Mouse (Mus musculus) bone marrow macrophage, adult 2 months (primary cell): ENCODE measurements at regions not wholly inside any gene's neighbourhood (a gene's known extent, or its start where the extent isn't known, plus 50 kb on each side); places are given as distances from the start of the nearest gene placed in this dataset.

Experiments used
- H3K27ac ChIP-seq: 2 replicates; pipeline ENCODE4 v1.5.1; 2012; ENCODE audit warnings: low read depth, low read length; ENCODE audit not compliant: insufficient read depth
- H3K4me1 ChIP-seq: 2 replicates; pipeline ENCODE4 v1.6.1; 2012; ENCODE audit warnings: low read length; ENCODE audit not compliant: control insufficient read depth, insufficient read depth
- H3K4me3 ChIP-seq: 2 replicates; pipeline ENCODE4 v1.5.1; 2012; ENCODE audit warnings: mild to moderate bottlenecking, low read length, moderate library complexity; ENCODE audit not compliant: insufficient read depth
- CTCF ChIP-seq: IDR thresholded peaks from 2 replicates; pipeline ENCODE4 v1.5.1; 2012; ENCODE audit warnings: low read depth, mild to moderate bottlenecking, low read length, moderate library complexity
- POLR2A ChIP-seq: IDR thresholded peaks from 2 replicates; pipeline ENCODE4 v1.6.1; 2012; ENCODE audit warnings: mild to moderate bottlenecking, low read depth, low read length, borderline replicate concordance

- Histone ChIP-seq H3K4me3 (no peak overlapping the region), H3K27ac (no peak overlapping the region), H3K4me1 (no peaks in the 10 kb centered on the region)
- TF ChIP-seq CTCF: no peak
- no peak for TF ChIP-seq POLR2A
Measured at GRCm38 (mm10) chr15:64480625-64481024, 336.9 kb upstream of the Gm21798 start.

- Histone ChIP-seq H3K4me1 (no peaks in the 10 kb centered on the region), H3K27ac (no peak overlapping the region), H3K4me3 (no peak overlapping the region)
- no peak for TF ChIP-seq POLR2A
- TF ChIP-seq CTCF: no peak
Measured at GRCm38 (mm10) chr15:64481226-64481625, 336.3 kb upstream of the Gm21798 start.

- no peaks in the 10 kb centered on the region for H3K4me1 ChIP-seq
- H3K4me3 ChIP-seq: no peak overlapping the region
- no peak overlapping the region for H3K27ac ChIP-seq
- TF ChIP-seq POLR2A (no peak), CTCF (no peak)
Measured at GRCm38 (mm10) chr15:64482960-64483359, 334.5 kb upstream of the Gm21798 start.

GRCm38 (mm10) chr15:64487801-64488200 lies 329.7 kb upstream of the Gm21798 start:
- TF ChIP-seq POLR2A (no peak), CTCF (no peak)
- H3K27ac ChIP-seq: no peak overlapping the region
- no peaks in the 10 kb centered on the region for H3K4me1 ChIP-seq
- no peak overlapping the region for H3K4me3 ChIP-seq

- Histone ChIP-seq H3K4me1 (no peaks in the 10 kb centered on the region), H3K27ac (no peak overlapping the region), H3K4me3 (no peak overlapping the region)
- no peak for TF ChIP-seq POLR2A
- no peak for TF ChIP-seq CTCF
Measured at GRCm38 (mm10) chr15:64500783-64501182, 316.7 kb upstream of the Gm21798 start.

GRCm38 (mm10) chr15:64501479-64501878 lies 316.0 kb upstream of the Gm21798 start:
- Histone ChIP-seq H3K4me1 (no peaks in the 10 kb centered on the region), H3K4me3 (no peak overlapping the region), H3K27ac (no peak overlapping the region)
- TF ChIP-seq CTCF: no peak
- no peak for TF ChIP-seq POLR2A

- H3K4me1 ChIP-seq: no peaks in the 10 kb centered on the region
Measured at GRCm38 (mm10) chr15:64504751-64505150, 312.7 kb upstream of the Gm21798 start.

GRCm38 (mm10) chr15:64510649-64511048 lies 306.8 kb upstream of the Gm21798 start:
- TF ChIP-seq CTCF: no peak
- TF ChIP-seq POLR2A: no peak
- H3K4me1 ChIP-seq: no peaks in the 10 kb centered on the region
- no peak overlapping the region for H3K4me3 ChIP-seq
- no peak overlapping the region for H3K27ac ChIP-seq

More at GRCm38 (mm10) chr15:64504751-64505150, 312.7 kb upstream of the Gm21798 start:
- H3K27ac ChIP-seq: no peak overlapping the region
- no peak for TF ChIP-seq POLR2A
- TF ChIP-seq CTCF: no peak
- no peak overlapping the region for H3K4me3 ChIP-seq

- Histone ChIP-seq H3K4me1 (no peaks in the 10 kb centered on the region), H3K4me3 (no peak overlapping the region), H3K27ac (no peak overlapping the region)
- TF ChIP-seq CTCF (no peak), POLR2A (no peak)
Measured at GRCm38 (mm10) chr15:64511176-64511575, 306.3 kb upstream of the Gm21798 start.

- Histone ChIP-seq H3K4me3 (no peak overlapping the region), H3K4me1 (no peaks in the 10 kb centered on the region), H3K27ac (no peak overlapping the region)
- TF ChIP-seq POLR2A (no peak), CTCF (no peak)
Measured at GRCm38 (mm10) chr15:64512615-64513014, 304.9 kb upstream of the Gm21798 start.

- Histone ChIP-seq H3K4me1 (no peaks in the 10 kb centered on the region), H3K27ac (no peak overlapping the region), H3K4me3 (no peak overlapping the region)
- TF ChIP-seq CTCF: no peak
- TF ChIP-seq POLR2A: no peak
Measured at GRCm38 (mm10) chr15:64513501-64514097, 303.9 kb upstream of the Gm21798 start.

GRCm38 (mm10) chr15:64515179-64515578 lies 302.3 kb upstream of the Gm21798 start:
- peaks cover 2% of the 10 kb centered on the region for H3K4me1 ChIP-seq
- H3K4me3 ChIP-seq: no peak overlapping the region
- no peak overlapping the region for H3K27ac ChIP-seq
- TF ChIP-seq POLR2A: no peak
- no peak for TF ChIP-seq CTCF
